Mouse (Mus musculus) gastrocnemius, postnatal 25 days (tissue): Measurements from ENCODE around the gene Spag7. TPM values are rescaled to one million over a fixed set of nuclear protein-coding genes. Genes with fewer than 3 reads are reported as not detected.

Source experiments
- DNase-seq: peaks from one replicate; pipeline ENCODE4 v3.0.0; 2022
- total RNA-seq, 2 experiments: library from RNA; stranded (reverse); gene quantifications; 1 replicate in 1 of 2; 2 replicates in 1 of 2; pipeline ENCODE4 v1.2.3; 2021

Spag7 gene
- total RNA-seq, 2 experiments from 2014 or later: 81.6 to 82.3 TPM

- peak; percentile 79 for DNase-seq
These were observed 13.4 kb downstream of the Spag7 start for GRCm38 (mm10) chr11:70655571-70656455.

GRCm38 (mm10) chr11:70654923-70655570 lies 14.2 kb downstream of the Spag7 start:
- peak; percentile 91 for DNase-seq

- DNase-seq: peak; percentile 85
These were observed 14.9 kb downstream of the Spag7 start, which contains the start of gene Pfn1 for GRCm38 (mm10) chr11:70654198-70654922. Pfn1 (minus strand) TSS chr11:70654644.

- peak; percentile 72 for DNase-seq
These were observed 15.6 kb downstream of the Spag7 start for GRCm38 (mm10) chr11:70653345-70654197.

GRCm38 (mm10) chr11:70652884-70653344 lies 16.3 kb downstream of the Spag7 start:
- DNase-seq: no peak

GRCm38 (mm10) chr11:70652029-70652883 lies 17.0 kb downstream of the Spag7 start:
- DNase-seq: peak; percentile 29

GRCm38 (mm10) chr11:70651391-70651790 lies 17.8 kb downstream of the Spag7 start:
- no peak for DNase-seq

- DNase-seq: no peak
These were observed 18.7 kb downstream of the Spag7 start for GRCm38 (mm10) chr11:70650322-70651175.

GRCm38 (mm10) chr11:70649185-70649734 lies 20.0 kb downstream of the Spag7 start:
- DNase-seq: no peak

- DNase-seq: no peak
These were observed 20.7 kb downstream of the Spag7 start for GRCm38 (mm10) chr11:70648512-70648911.

- DNase-seq: peak; percentile 39
These were observed 21.3 kb downstream of the Spag7 start for GRCm38 (mm10) chr11:70647716-70648420.

GRCm38 (mm10) chr11:70646691-70647650 lies 22.2 kb downstream of the Spag7 start, which contains the start of the genes Rnf167 and Slc25a11:
Rnf167 (plus strand) TSS chr11:70647235.
Slc25a11 (minus strand) TSS chr11:70647479.
- peak; percentile 96 for DNase-seq

- DNase-seq: no peak
These were observed 23.0 kb downstream of the Spag7 start for GRCm38 (mm10) chr11:70646259-70646555.

- no peak for DNase-seq
These were observed 23.6 kb downstream of the Spag7 start for GRCm38 (mm10) chr11:70645461-70646258.

- DNase-seq: no peak
These were observed 24.6 kb downstream of the Spag7 start for GRCm38 (mm10) chr11:70644564-70645103.

- DNase-seq: peak; percentile 40
These were observed 26.2 kb downstream of the Spag7 start for GRCm38 (mm10) chr11:70643051-70643450.
